Mouse (Mus musculus): Measurements from ENCODE around the gene Gm28372. TPM values are rescaled to one million over a fixed set of nuclear protein-coding genes. Genes with fewer than 3 reads are reported as not detected.

Gm28372 gene
- polyA plus RNA-seq, 1 experiment, result not detected

GRCm38 (mm10) chr2:130454748-130455370 is 49.8 kb downstream of the Gm28372 start:
- no peak overlapping the region for H3K27ac ChIP-seq (ENCODE audit: insufficient read depth, low read length)
- no peaks in the 10 kb centered on the region for H3K36me3 ChIP-seq (ENCODE audit: control insufficient read depth, insufficient read depth, low read length)
- whole genome bisulfite sequencing, result 85% methylated on average over 6 of the region's 6 CpGs
- no peaks in the 10 kb centered on the region for H3K27me3 ChIP-seq (ENCODE audit: control insufficient read depth, insufficient read depth, low read length)
- no peak for DNase-seq (ENCODE audit: low read depth in 1 of 2, low spot score in 2 of 2)
- H3K4me1 ChIP-seq (ENCODE audit: control insufficient read depth, insufficient read depth, insufficient read length), result no peaks in the 10 kb centered on the region; the same call in 1 of the 2 replicates
- no peak overlapping the region for H3K4me3 ChIP-seq (ENCODE audit: extremely low read depth, insufficient read depth, insufficient read length)
- TF ChIP-seq POLR2A (IDR thresholded peaks at IDR 0.05; ENCODE audit: low read depth, low read length) (no peak), CTCF (IDR thresholded peaks at IDR 0.05; ENCODE audit: extremely low read depth, insufficient read depth, insufficient read length, insufficient replicate concordance) (no peak)

Other genes with a start within 250 kb of the Gm28372 start
- gene Snrpb, start 225.8 kb upstream of the Gm28372 start, polyA plus RNA-seq (2012; rRNA removed), result 255 and 272 TPM in 2 replicates
- gene Tmc2, start 210.0 kb upstream of the Gm28372 start, polyA plus RNA-seq (2012; rRNA removed), result not detected in 2 replicates
- gene Nop56, start 130.8 kb upstream of the Gm28372 start, polyA plus RNA-seq (2012; rRNA removed), result 66.3 and 80.1 TPM in 2 replicates
- 76.2 and 97.0 TPM in 2 replicates for gene Idh3b, start 120.7 kb upstream of the Gm28372 start, polyA plus RNA-seq (2012; rRNA removed)
- 1.5 and 1.7 TPM in 2 replicates for gene Ebf4, start 110.1 kb upstream of the Gm28372 start, polyA plus RNA-seq (2012; rRNA removed)
- gene Cpxm1, start 7.7 kb upstream of the Gm28372 start, polyA plus RNA-seq (2012; rRNA removed), result 15.6 and 29.7 TPM in 2 replicates
- gene 1700020A23Rik, start within 50 bp of the Gm28372 start, polyA plus RNA-seq (2012; rRNA removed), result not detected in 2 replicates
- not detected in 2 replicates for gene Tmem239, start 1.2 kb downstream of the Gm28372 start, polyA plus RNA-seq (2012; rRNA removed)
- 84.8 and 97.5 TPM in 2 replicates for gene Vps16, start 19.1 kb downstream of the Gm28372 start, polyA plus RNA-seq (2012; rRNA removed)
- 33.2 and 35.3 TPM in 2 replicates for gene Pced1a, start 19.5 kb downstream of the Gm28372 start, polyA plus RNA-seq (2012; rRNA removed)
- gene Ptpra, start 45.0 kb downstream of the Gm28372 start, polyA plus RNA-seq (2012; rRNA removed), result 31.9 and 37.4 TPM in 2 replicates
- 59.3 and 87.9 TPM in 2 replicates for gene Mrps26, start 158.5 kb downstream of the Gm28372 start, polyA plus RNA-seq (2012; rRNA removed)
- 0.32 TPM in 1 of 2 replicates, not detected in the other for gene Oxt, start 170.9 kb downstream of the Gm28372 start, polyA plus RNA-seq (2012; rRNA removed)
- gene Avp, start 177.3 kb downstream of the Gm28372 start, polyA plus RNA-seq (2012; rRNA removed), result not detected in 2 replicates
- gene Fastkd5, start 224.8 kb downstream of the Gm28372 start, polyA plus RNA-seq (2012; rRNA removed), result 1.1 and 1.2 TPM in 2 replicates
- 3.8 and 4.4 TPM in 2 replicates for gene Ubox5, start 224.8 kb downstream of the Gm28372 start, polyA plus RNA-seq (2012; rRNA removed)
- gene Lzts3, start 237.6 kb downstream of the Gm28372 start, polyA plus RNA-seq (2012; rRNA removed), result 3.0 and 3.2 TPM in 2 replicates